Mouse (Mus musculus) kidney, adult 2 months (tissue): Measurements from ENCODE around the gene Cygb. TPM values are rescaled to one million over a fixed set of nuclear protein-coding genes. Genes with fewer than 3 reads are reported as not detected.

ENCODE experiments used
- DNase-seq: peaks from one replicate; pipeline ENCODE4 v3.0.0; 2021
- H3K27ac ChIP-seq: fragments of 200-500 bp; 2 replicates; pipeline ENCODE4 v1.5.1; 2012; ENCODE audit warnings: low read depth, low read length, control low read depth, inconsistent platforms; ENCODE audit not compliant: insufficient read depth
- H3K27me3 ChIP-seq: fragments of 200-500 bp; replicated peaks from 2 replicates; pipeline ENCODE4 v1.6.1; 2012; ENCODE audit warnings: mild to moderate bottlenecking, moderate library complexity, low read length, inconsistent platforms; ENCODE audit not compliant: control insufficient read depth, insufficient read depth
- H3K36me3 ChIP-seq: fragments of 200-500 bp; 2 replicates; pipeline ENCODE4 v1.6.1; 2012; ENCODE audit warnings: mild to moderate bottlenecking, moderate library complexity, low read length, inconsistent platforms; ENCODE audit not compliant: control insufficient read depth, insufficient read depth
- H3K4me1 ChIP-seq: fragments of 200-500 bp; 2 replicates; pipeline ENCODE4 v1.6.1; 2011; ENCODE audit warnings: low read length; ENCODE audit not compliant: control insufficient read depth, insufficient read depth
- H3K4me3 ChIP-seq: fragments of 200-500 bp; 2 replicates; pipeline ENCODE4 v1.5.1; 2011; ENCODE audit warnings: mild to moderate bottlenecking, low read depth, low read length, control low read depth; ENCODE audit not compliant: insufficient read depth
- CTCF ChIP-seq: fragments of 200-500 bp; conservative IDR thresholded peaks from 2 replicates; pipeline ENCODE4 v1.5.1; 2011; ENCODE audit warnings: low read depth, mild to moderate bottlenecking, control low read depth, low read length, moderate library complexity, mixed read lengths; ENCODE audit not compliant: insufficient read depth, insufficient read length
- POLR2A ChIP-seq: fragments of 200-500 bp; IDR thresholded peaks from one replicate; pipeline ENCODE4 v1.6.1; 2011; ENCODE audit warnings: low read depth, low read length, control low read depth
- WGBS: fragments of 180-500 bp; shearing (Covaris S2); methylation state at CpG from one replicate; pipeline ENCODE4 v1.1.7; 2018; 5-methylcytosine and 5-hydroxymethylcytosine counted together
- polyA plus RNA-seq: library from polyadenylated mRNA; depleted of rRNA; stranded (reverse); fragments of >200 nt; gene quantifications from 2 replicates; pipeline ENCODE4 v1.2.3, GENCODE M21; 2012

The Cygb gene
- polyA plus RNA-seq, 1 experiment = 16.2 TPM

- TF ChIP-seq POLR2A (peak; percentile 64), CTCF (no peak; the same call in 1 of the 2 replicates)
- H3K4me1 ChIP-seq = peaks cover 4% of the 10 kb centered on the region; the same call in 1 of the 2 replicates
These were observed 3.5 kb upstream of the Cygb start for GRCm38 (mm10) chr11:116657311-116658223.

GRCm38 (mm10) chr11:116656348-116657191, 2.5 kb upstream of the Cygb start:
- Histone ChIP-seq H3K4me3 (no peak overlapping the region), H3K27me3 (no peaks in the 10 kb centered on the region), H3K4me1 (peaks cover 2% of the 10 kb centered on the region; the same call in 1 of the 2 replicates), H3K27ac (no peak overlapping the region), H3K36me3 (no peaks in the 10 kb centered on the region)
- DNase-seq = no peak
- 72% methylated on average over 16 of the region's 16 CpGs for WGBS
- TF ChIP-seq POLR2A = no peak
- TF ChIP-seq CTCF = no peak

More at GRCm38 (mm10) chr11:116657311-116658223, 3.5 kb upstream of the Cygb start:
- 17% methylated on average over 22 of the region's 22 CpGs for WGBS
- Histone ChIP-seq H3K27me3 (no peaks in the 10 kb centered on the region), H3K36me3 (no peaks in the 10 kb centered on the region), H3K27ac (peak overlapping the region; percentile 42; the same call in 1 of the 2 replicates), H3K4me3 (peak overlapping the region; percentile 28; the same call in 1 of the 2 replicates)
- DNase-seq = peak; percentile 97

- no peak for DNase-seq
These were observed 348 bp downstream of the Cygb start for GRCm38 (mm10) chr11:116653709-116654221.

GRCm38 (mm10) chr11:116653234-116653633, 879 bp downstream of the Cygb start, which contains the start of gene Prcd:
Gene Prcd (plus strand): TSS chr11:116653534.
- Histone ChIP-seq H3K27ac (no peak within 1 kb of the TSS), H3K36me3 (no peaks in the 10 kb centered on the region)

More at GRCm38 (mm10) chr11:116653709-116654221, 348 bp downstream of the Cygb start:
- Histone ChIP-seq H3K36me3 (no peaks in the 10 kb centered on the region), H3K4me1 (no peaks in the 10 kb centered on the region), H3K4me3 (peak overlapping the region; percentile 53), H3K27ac (no peak overlapping the region), H3K27me3 (no peaks in the 10 kb centered on the region)
- WGBS = under 1% methylated on average over 47 of the region's 47 CpGs
- TF ChIP-seq POLR2A = no peak
- TF ChIP-seq CTCF = no peak

GRCm38 (mm10) chr11:116652330-116653098, 1.6 kb downstream of the Cygb start:
- 80% methylated on average over 25 of the region's 25 CpGs for WGBS
- no peaks in the 10 kb centered on the region for H3K27me3 ChIP-seq
- TF ChIP-seq POLR2A (no peak), CTCF (no peak)
- no peak overlapping the region; the same call in 1 of the 2 replicates for H3K4me3 ChIP-seq
- no peak for DNase-seq
- H3K4me1 ChIP-seq = no peaks in the 10 kb centered on the region
- no peak overlapping the region for H3K27ac ChIP-seq
- H3K36me3 ChIP-seq = no peaks in the 10 kb centered on the region

More at GRCm38 (mm10) chr11:116653234-116653633, 879 bp downstream of the Cygb start, which contains the start of gene Prcd:
- no peak for DNase-seq
- Histone ChIP-seq H3K4me1 (no peaks in the 10 kb centered on the region), H3K4me3 (peak within 1 kb of the TSS; percentile 53), H3K27me3 (no peaks in the 10 kb centered on the region)
- TF ChIP-seq CTCF = no peak
- no peak for TF ChIP-seq POLR2A
- 15% methylated on average over 10 of the region's 10 CpGs for WGBS

GRCm38 (mm10) chr11:116651339-116651738, 2.8 kb downstream of the Cygb start:
- DNase-seq = no peak
- no peaks in the 10 kb centered on the region for H3K4me1 ChIP-seq
- H3K36me3 ChIP-seq = no peaks in the 10 kb centered on the region
- 89% methylated on average over 8 of the region's 8 CpGs for WGBS
- no peak overlapping the region for H3K4me3 ChIP-seq
- no peak for TF ChIP-seq POLR2A
- no peak for TF ChIP-seq CTCF
- H3K27me3 ChIP-seq = no peaks in the 10 kb centered on the region
- H3K27ac ChIP-seq = no peak overlapping the region
